Mouse (Mus musculus): ENCODE measurements around the gene Tnfrsf1a.

DNA sequence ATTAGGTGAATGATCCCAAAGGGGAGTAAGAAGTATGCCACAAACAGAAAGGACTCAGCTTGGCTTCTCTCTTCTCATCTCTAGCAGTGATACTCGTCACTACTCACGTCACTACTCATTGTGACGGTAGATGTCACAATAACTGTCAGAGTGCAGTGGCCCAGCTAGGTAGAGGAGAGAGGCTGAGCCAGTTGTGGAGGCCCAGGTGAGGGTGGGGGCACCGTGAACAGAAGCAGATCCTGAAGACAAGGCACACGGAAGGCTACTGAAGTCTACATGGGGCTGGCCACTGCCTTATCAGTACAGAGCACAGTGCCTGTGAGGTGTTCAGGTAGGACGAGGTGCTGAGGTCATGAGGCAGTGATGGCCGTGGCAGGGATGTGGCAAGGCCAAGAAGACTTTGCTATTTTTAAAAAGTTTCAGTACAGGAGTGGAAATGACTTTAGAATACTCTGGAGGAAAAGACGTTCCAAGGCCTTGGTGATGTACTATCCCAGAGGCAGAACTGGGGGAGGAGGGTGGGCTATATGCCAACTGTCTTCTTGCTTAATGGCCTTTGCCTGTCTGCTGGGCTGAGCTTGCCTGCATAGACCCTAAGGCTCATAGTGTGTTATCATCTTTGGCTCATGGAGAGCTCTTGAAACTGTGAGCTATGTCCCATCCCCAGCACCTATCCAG, 2.3 kb downstream of the Tnfrsf1a start:
- TF ChIP-seq TAL1 (IDR thresholded peaks at IDR 0.05; ENCODE audit: low read length) (no peak), GATA1 (IDR thresholded peaks at IDR 0.05; ENCODE audit: low read length) (no peak)

All from erythroblast, embryonic 14.5 days (primary cell).